Mouse (Mus musculus) C2C12 (cell line): ENCODE measurements around the gene Aqp1. TPM values are rescaled to one million over a fixed set of nuclear protein-coding genes. Genes with fewer than 3 reads are reported as not detected.

Experiments
- H3K27me3 ChIP-seq: one replicate; pipeline ENCODE4 v1.6.1; 2011; ENCODE audit not compliant: control insufficient read depth, insufficient read depth, insufficient read length
- H3K36me3 ChIP-seq: one replicate; pipeline ENCODE4 v1.6.1; 2011; ENCODE audit not compliant: control insufficient read depth, insufficient read depth
- H3K4me3 ChIP-seq: one replicate; pipeline ENCODE4 v1.5.1; 2011; ENCODE audit warnings: mild to moderate bottlenecking, control low read depth; ENCODE audit not compliant: poor library complexity, insufficient read depth, severe bottlenecking
- H3K79me2 ChIP-seq: one replicate; pipeline ENCODE4 v1.6.1; 2011; ENCODE audit not compliant: control insufficient read depth, insufficient read depth
- H3K79me3 ChIP-seq: one replicate; pipeline ENCODE4 v1.6.1; 2011; ENCODE audit warnings: low read depth, control low read depth
- H3ac ChIP-seq: one replicate; pipeline ENCODE3; 2011; ENCODE audit warnings: low read depth; ENCODE audit not compliant: control insufficient read depth, insufficient read length
- CEBPB ChIP-seq: IDR thresholded peaks from one replicate; pipeline ENCODE4 v1.6.1; 2011; ENCODE audit warnings: low read depth, mild to moderate bottlenecking, control low read depth, moderate library complexity
- CTCF ChIP-seq: IDR thresholded peaks from one replicate; pipeline ENCODE4 v1.5.1; 2011; ENCODE audit not compliant: control insufficient read depth, insufficient read depth, insufficient read length
- FOSL1 ChIP-seq: IDR thresholded peaks from one replicate; pipeline ENCODE4 v1.8.0; 2011; ENCODE audit warnings: mild to moderate bottlenecking, low read length; ENCODE audit not compliant: poor library complexity, insufficient read depth, severe bottlenecking
- MAX ChIP-seq: IDR thresholded peaks from one replicate; pipeline ENCODE4 v1.6.1; 2011; ENCODE audit warnings: mild to moderate bottlenecking, control low read depth
- MYOD1 ChIP-seq: IDR thresholded peaks from one replicate; pipeline ENCODE4 v1.6.1; 2011; ENCODE audit warnings: low read depth; ENCODE audit not compliant: control insufficient read depth, insufficient read length
- MYOG ChIP-seq: IDR thresholded peaks from one replicate; pipeline ENCODE4 v1.6.1; 2011; ENCODE audit not compliant: control insufficient read depth, insufficient read length; ENCODE audit errors: extremely low read depth
- USF1 ChIP-seq: IDR thresholded peaks from one replicate; pipeline ENCODE4 v1.6.1; 2011; ENCODE audit warnings: low read depth, mild to moderate bottlenecking, control low read depth, moderate library complexity
- polyA plus RNA-seq: library from polyadenylated mRNA; unstranded; fragments of >200 nt; fragmentation: generic; extraction: Trizol; gene quantifications from one replicate; pipeline ENCODE4 v1.2.1, GENCODE M21; 2012; ENCODE audit warnings: missing spikeins

Aqp1 gene
- polyA plus RNA-seq, 1 experiment, result 206 TPM

DNA sequence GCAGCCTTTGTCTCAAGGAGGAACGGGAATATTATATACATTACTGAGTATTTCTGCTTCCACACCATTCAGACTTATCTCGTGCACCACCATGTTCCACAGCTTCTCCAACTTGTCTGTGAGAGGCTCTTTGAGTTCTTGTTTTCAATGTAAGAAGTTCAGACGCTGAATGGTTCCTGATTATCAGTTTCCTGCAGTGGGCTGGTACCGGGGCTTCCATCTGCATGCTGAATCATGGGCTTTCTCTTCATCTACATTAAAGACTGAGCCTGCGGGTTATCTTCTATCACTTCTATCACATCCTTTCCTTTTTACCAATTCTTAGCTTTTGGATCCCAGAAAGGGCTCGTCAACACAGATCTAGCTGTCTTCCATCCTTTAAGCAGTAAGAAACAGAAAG lies 34.6 kb downstream of the Aqp1 start:
- H3K79me3 ChIP-seq, result no peaks in the 10 kb centered on the region
- H3K79me2 ChIP-seq, result no peaks in the 10 kb centered on the region
- no peaks in the 10 kb centered on the region for H3K36me3 ChIP-seq
- TF ChIP-seq MYOD1 (no peak), MAX (no peak), MYOG (no peak), CEBPB (no peak), CTCF (no peak), FOSL1 (no peak)
- H3K27me3 ChIP-seq, result peaks cover 9% of the 10 kb centered on the region
- H3ac ChIP-seq, result no peak overlapping the region
- H3K4me3 ChIP-seq, result no peak overlapping the region

- H3K4me3 ChIP-seq, result no peak within 1 kb of the TSS
- TF ChIP-seq USF1 (no peak), MYOD1 (no peak), FOSL1 (no peak), MYOG (no peak), MAX (no peak), CEBPB (no peak), CTCF (no peak)
- H3K79me2 ChIP-seq, result no peaks in the 10 kb centered on the region
- peaks cover 29% of the 10 kb centered on the region for H3K27me3 ChIP-seq
- no peaks in the 10 kb centered on the region for H3K79me3 ChIP-seq
- H3K36me3 ChIP-seq, result no peaks in the 10 kb centered on the region
- no peak within 1 kb of the TSS for H3ac ChIP-seq
Measured at GRCm38 (mm10) chr6:55376076-55376475, 39.8 kb downstream of the Aqp1 start, which contains the start of gene Ghrhr. Gene Ghrhr, plus strand, starts transcription at chr6:55376295.

GRCm38 (mm10) chr6:55376511-55376910 lies 40.3 kb downstream of the Aqp1 start:
- H3K4me3 ChIP-seq, result no peak overlapping the region
- no peak overlapping the region for H3ac ChIP-seq
- no peaks in the 10 kb centered on the region for H3K36me3 ChIP-seq
- H3K27me3 ChIP-seq, result peaks cover 29% of the 10 kb centered on the region
- H3K79me2 ChIP-seq, result no peaks in the 10 kb centered on the region
- TF ChIP-seq FOSL1 (no peak), MAX (no peak), MYOG (no peak), CEBPB (no peak), CTCF (no peak), USF1 (no peak), MYOD1 (no peak)
- no peaks in the 10 kb centered on the region for H3K79me3 ChIP-seq

DNA sequence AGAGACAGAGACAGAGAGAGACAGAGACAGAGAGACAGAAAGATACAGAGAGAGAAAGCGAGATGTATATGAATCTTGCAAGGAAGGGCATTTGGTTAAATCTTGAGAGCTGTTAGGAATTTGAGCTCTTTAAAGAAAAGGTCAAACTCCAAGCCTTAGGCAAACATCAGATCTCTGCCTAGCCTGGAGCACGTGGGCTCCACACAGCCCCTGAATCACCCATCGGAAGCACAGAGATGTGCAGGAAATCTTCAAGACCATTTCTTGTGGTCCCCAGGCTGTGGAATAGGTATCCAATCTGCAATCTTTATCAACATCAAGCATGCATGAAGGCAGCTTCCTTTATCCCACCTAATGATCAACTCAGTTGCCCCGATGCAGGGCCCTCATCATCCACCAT lies 41.2 kb downstream of the Aqp1 start:
- H3K27me3 ChIP-seq, result peaks cover 29% of the 10 kb centered on the region
- no peak overlapping the region for H3ac ChIP-seq
- no peaks in the 10 kb centered on the region for H3K79me3 ChIP-seq
- no peaks in the 10 kb centered on the region for H3K36me3 ChIP-seq
- no peaks in the 10 kb centered on the region for H3K79me2 ChIP-seq
- H3K4me3 ChIP-seq, result no peak overlapping the region
- TF ChIP-seq MYOD1, result no peak
- TF ChIP-seq FOSL1, result no peak
- no peak for TF ChIP-seq CEBPB
- TF ChIP-seq MYOG, result no peak
- TF ChIP-seq USF1, result no peak
- TF ChIP-seq MAX, result no peak
- TF ChIP-seq CTCF, result no peak

GRCm38 (mm10) chr6:55379641-55380335 lies 43.6 kb downstream of the Aqp1 start:
- no peaks in the 10 kb centered on the region for H3K79me2 ChIP-seq

GRCm38 (mm10) chr6:55381966-55382365 lies 45.7 kb downstream of the Aqp1 start:
- Histone ChIP-seq H3K36me3 (no peaks in the 10 kb centered on the region), H3ac (no peak overlapping the region), H3K27me3 (peaks cover 13% of the 10 kb centered on the region), H3K79me3 (no peaks in the 10 kb centered on the region), H3K4me3 (no peak overlapping the region), H3K79me2 (no peaks in the 10 kb centered on the region)
- no peak for TF ChIP-seq MAX
- TF ChIP-seq MYOG, result no peak
- TF ChIP-seq FOSL1, result no peak
- no peak for TF ChIP-seq MYOD1
- no peak for TF ChIP-seq CTCF
- TF ChIP-seq USF1, result no peak
- no peak for TF ChIP-seq CEBPB

More at GRCm38 (mm10) chr6:55379641-55380335, 43.6 kb downstream of the Aqp1 start:
- Histone ChIP-seq H3K4me3 (no peak overlapping the region), H3K79me3 (no peaks in the 10 kb centered on the region), H3K27me3 (peaks cover 26% of the 10 kb centered on the region), H3ac (no peak overlapping the region), H3K36me3 (no peaks in the 10 kb centered on the region)
- TF ChIP-seq USF1 (no peak), CEBPB (no peak), MYOG (no peak), FOSL1 (no peak), CTCF (no peak), MAX (no peak)
